Mouse (Mus musculus) C2C12 (cell line): ENCODE measurements around the gene Psmb2. TPM values are rescaled to one million over a fixed set of nuclear protein-coding genes. Genes with fewer than 3 reads are reported as not detected.

ENCODE experiments used
- H3K27me3 ChIP-seq: one replicate; pipeline ENCODE4 v1.6.1; 2011; ENCODE audit not compliant: control insufficient read depth, insufficient read depth, insufficient read length
- H3K36me3 ChIP-seq: one replicate; pipeline ENCODE4 v1.6.1; 2011; ENCODE audit not compliant: control insufficient read depth, insufficient read depth
- H3K4me3 ChIP-seq: one replicate; pipeline ENCODE4 v1.5.1; 2011; ENCODE audit warnings: mild to moderate bottlenecking, control low read depth; ENCODE audit not compliant: poor library complexity, insufficient read depth, severe bottlenecking
- H3K79me2 ChIP-seq: one replicate; pipeline ENCODE4 v1.6.1; 2011; ENCODE audit not compliant: control insufficient read depth, insufficient read depth
- H3K79me3 ChIP-seq: one replicate; pipeline ENCODE4 v1.6.1; 2011; ENCODE audit warnings: low read depth, control low read depth
- H3ac ChIP-seq: one replicate; pipeline ENCODE3; 2011; ENCODE audit warnings: low read depth; ENCODE audit not compliant: control insufficient read depth, insufficient read length
- CEBPB ChIP-seq: IDR thresholded peaks from one replicate; pipeline ENCODE4 v1.6.1; 2011; ENCODE audit warnings: low read depth, mild to moderate bottlenecking, control low read depth, moderate library complexity
- CTCF ChIP-seq: IDR thresholded peaks from one replicate; pipeline ENCODE4 v1.5.1; 2011; ENCODE audit not compliant: control insufficient read depth, insufficient read depth, insufficient read length
- FOSL1 ChIP-seq: IDR thresholded peaks from one replicate; pipeline ENCODE4 v1.8.0; 2011; ENCODE audit warnings: mild to moderate bottlenecking, low read length; ENCODE audit not compliant: poor library complexity, insufficient read depth, severe bottlenecking
- MAX ChIP-seq: IDR thresholded peaks from one replicate; pipeline ENCODE4 v1.6.1; 2011; ENCODE audit warnings: mild to moderate bottlenecking, control low read depth
- MYOD1 ChIP-seq: IDR thresholded peaks from one replicate; pipeline ENCODE4 v1.6.1; 2011; ENCODE audit warnings: low read depth; ENCODE audit not compliant: control insufficient read depth, insufficient read length
- MYOG ChIP-seq: IDR thresholded peaks from one replicate; pipeline ENCODE4 v1.6.1; 2011; ENCODE audit not compliant: control insufficient read depth, insufficient read length; ENCODE audit errors: extremely low read depth
- USF1 ChIP-seq: IDR thresholded peaks from one replicate; pipeline ENCODE4 v1.6.1; 2011; ENCODE audit warnings: low read depth, mild to moderate bottlenecking, control low read depth, moderate library complexity
- polyA plus RNA-seq: library from polyadenylated mRNA; unstranded; fragments of >200 nt; fragmentation: generic; extraction: Trizol; gene quantifications from one replicate; pipeline ENCODE4 v1.2.1, GENCODE M21; 2012; ENCODE audit warnings: missing spikeins

Psmb2 gene
- polyA plus RNA-seq, 1 experiment, result 243 TPM

GRCm38 (mm10) chr4:126734700-126735381 is 57.4 kb downstream of the Psmb2 start:
- Histone ChIP-seq H3ac (no peak overlapping the region), H3K79me2 (no peaks in the 10 kb centered on the region), H3K27me3 (peaks cover 67% of the 10 kb centered on the region), H3K4me3 (no peak overlapping the region), H3K79me3 (no peaks in the 10 kb centered on the region), H3K36me3 (no peaks in the 10 kb centered on the region)
- TF ChIP-seq MYOG (no peak), CEBPB (no peak), CTCF (no peak), USF1 (no peak), FOSL1 (no peak), MYOD1 (no peak), MAX (no peak)

- TF ChIP-seq CEBPB (no peak), USF1 (no peak), MYOG (no peak), FOSL1 (no peak), MAX (no peak), MYOD1 (no peak), CTCF (no peak)
- Histone ChIP-seq H3K79me3 (no peaks in the 10 kb centered on the region), H3K27me3 (peaks cover 62% of the 10 kb centered on the region), H3K79me2 (no peaks in the 10 kb centered on the region), H3K36me3 (no peaks in the 10 kb centered on the region), H3K4me3 (no peak overlapping the region), H3ac (no peak overlapping the region)
These were observed 58.1 kb downstream of the Psmb2 start for GRCm38 (mm10) chr4:126735382-126736000.

- H3K79me2 ChIP-seq, result no peaks in the 10 kb centered on the region
- H3K27me3 ChIP-seq, result peaks cover 62% of the 10 kb centered on the region
- H3K36me3 ChIP-seq, result no peaks in the 10 kb centered on the region
- no peak within 1 kb of the TSS for H3ac ChIP-seq
- H3K4me3 ChIP-seq, result no peak within 1 kb of the TSS
- no peaks in the 10 kb centered on the region for H3K79me3 ChIP-seq
- TF ChIP-seq CEBPB (no peak), FOSL1 (no peak), MYOD1 (no peak), MAX (no peak), CTCF (no peak), USF1 (no peak), MYOG (no peak)
These were observed 58.6 kb downstream of the Psmb2 start, which contains the start of gene Tfap2e for GRCm38 (mm10) chr4:126736001-126736414. Gene Tfap2e, minus strand, starts transcription at chr4:126736240.

GRCm38 (mm10) chr4:126739966-126740676 is 62.7 kb downstream of the Psmb2 start:
- Histone ChIP-seq H3ac (no peak overlapping the region), H3K27me3 (peaks cover 22% of the 10 kb centered on the region), H3K79me3 (no peaks in the 10 kb centered on the region), H3K79me2 (no peaks in the 10 kb centered on the region), H3K4me3 (no peak overlapping the region), H3K36me3 (peaks cover 7% of the 10 kb centered on the region)
- TF ChIP-seq CTCF, result no peak

DNA sequence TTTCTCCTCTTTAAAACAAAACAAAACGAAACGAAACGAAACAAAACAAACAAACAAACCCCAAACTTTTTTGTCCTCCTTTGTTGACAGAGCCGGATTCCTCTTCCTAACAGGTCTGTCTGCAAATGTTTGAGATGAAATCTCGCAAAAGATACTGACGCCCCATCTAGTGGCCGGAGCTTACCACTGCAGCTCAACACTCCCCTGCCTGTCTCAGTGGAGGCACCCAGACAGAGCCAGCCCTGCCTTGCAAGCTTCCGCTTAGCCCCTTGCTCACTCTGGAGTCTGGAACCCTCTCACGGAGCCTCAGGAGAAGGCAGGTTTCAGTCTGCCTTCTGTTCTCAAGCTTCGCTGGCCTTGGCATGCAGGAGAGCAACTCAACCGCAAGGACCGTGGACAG is 64.0 kb downstream of the Psmb2 start:
- peak overlapping the region; percentile 30 for H3ac ChIP-seq
- no peak overlapping the region for H3K4me3 ChIP-seq
- H3K27me3 ChIP-seq, result peaks cover 9% of the 10 kb centered on the region
- H3K79me2 ChIP-seq, result no peaks in the 10 kb centered on the region
- H3K36me3 ChIP-seq, result peaks cover 16% of the 10 kb centered on the region
- TF ChIP-seq CTCF (peak; percentile 75), USF1 (no peak), MYOD1 (no peak)
- H3K79me3 ChIP-seq, result no peaks in the 10 kb centered on the region

DNA sequence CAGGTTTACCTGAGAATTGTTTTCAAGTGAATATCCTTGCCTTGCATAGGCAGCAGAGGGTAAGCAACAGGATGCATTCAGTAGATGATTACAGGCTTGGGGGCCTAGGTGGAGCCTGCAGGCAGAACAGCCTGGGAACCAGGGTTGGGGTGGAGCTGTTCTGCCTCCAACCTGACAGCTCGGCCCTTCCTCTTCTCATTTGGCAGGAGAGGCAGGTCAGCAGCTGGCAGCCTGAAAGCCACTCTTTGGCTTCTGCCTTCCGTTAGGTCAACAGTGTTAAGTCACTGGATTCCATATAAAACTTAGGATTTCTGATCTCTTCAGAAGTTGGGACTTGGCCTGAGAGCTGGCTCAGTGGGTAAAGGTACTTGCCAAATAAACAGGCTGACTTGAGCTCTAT is 65.5 kb downstream of the Psmb2 start:
- no peaks in the 10 kb centered on the region for H3K79me2 ChIP-seq
- H3K4me3 ChIP-seq, result no peak overlapping the region
- no peaks in the 10 kb centered on the region for H3K27me3 ChIP-seq
- TF ChIP-seq CTCF (no peak), USF1 (no peak), MAX (no peak), CEBPB (no peak), MYOD1 (no peak), FOSL1 (no peak), MYOG (no peak)
- H3K36me3 ChIP-seq, result peaks cover 24% of the 10 kb centered on the region
- no peak overlapping the region for H3ac ChIP-seq
- no peaks in the 10 kb centered on the region for H3K79me3 ChIP-seq
